Mouse (Mus musculus) E14TG2a.4 (cell line): ENCODE measurements around the gene Atp5e.

Experiments used
- CTCF ChIP-seq: conservative IDR thresholded peaks from 2 replicates; pipeline ENCODE4 v1.5.1; 2014; ENCODE audit warnings: low read length
- NANOG ChIP-seq: IDR thresholded peaks from 2 replicates; pipeline ENCODE4 v1.6.1; 2014; ENCODE audit warnings: borderline replicate concordance, low read length, mixed read lengths

DNA sequence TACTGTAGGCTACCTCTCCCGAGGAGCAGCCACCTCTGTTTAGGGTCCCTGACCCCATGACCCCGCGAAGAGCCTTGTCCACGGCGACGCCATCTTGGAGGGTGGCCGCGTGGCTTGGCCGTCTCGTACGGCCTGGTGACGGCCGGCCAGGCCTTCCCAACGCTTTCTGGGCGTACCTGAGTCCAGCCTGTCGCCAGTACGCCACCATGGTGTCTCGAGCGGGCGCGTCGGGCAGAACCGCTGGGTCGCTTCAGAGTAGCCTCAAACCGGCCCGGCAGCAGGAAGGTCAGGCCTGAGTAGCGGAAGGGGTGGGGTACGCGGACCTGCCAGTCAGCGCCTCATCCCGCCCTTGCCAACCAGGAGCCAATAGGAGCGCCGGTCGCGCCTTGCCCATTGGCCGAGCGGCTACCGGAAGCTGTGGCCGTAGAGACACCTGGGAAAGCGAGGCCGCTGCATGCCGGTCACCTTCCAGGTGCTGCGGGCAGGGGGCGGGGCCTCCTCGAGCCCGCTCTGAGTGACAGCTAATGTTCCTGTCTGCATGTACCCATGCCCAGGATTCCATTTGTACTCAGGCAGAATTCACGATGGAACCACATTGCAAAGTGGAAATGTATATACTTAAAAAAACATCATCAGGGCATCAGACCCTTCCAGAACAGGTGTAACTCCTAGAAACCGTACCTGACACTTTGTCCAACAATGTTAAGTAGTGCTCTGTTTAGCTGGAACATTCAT lies at the start of gene Atp5e:
- TF ChIP-seq CTCF: no peak
- TF ChIP-seq NANOG: no peak
